Mouse (Mus musculus) gastrocnemius, postnatal 25 days (tissue): ENCODE data around the gene Natd1. TPM values are rescaled to one million over a fixed set of nuclear protein-coding genes. Genes with fewer than 3 reads are reported as not detected.
A peak's percentile ranks its signal among the peaks of the same experiment; 100 is the strongest.

Source experiments
- DNase-seq: peaks from one replicate; pipeline ENCODE4 v3.0.0; 2022
- long read RNA-seq, 2 experiments: library from polyadenylated mRNA; stranded (forward); transcript quantifications; one replicate each; pipeline ENCODE4 v2.0.0; 2021
- total RNA-seq, 2 experiments: library from RNA; stranded (reverse); gene quantifications; 1 replicate in 1 of 2; 2 replicates in 1 of 2; pipeline ENCODE4 v1.2.3; 2021

The Natd1 gene
- total RNA-seq: 10 to 100 TPM in 1 of 2 experiments, 1 to 10 TPM in 1; 9.5 to 10.3 TPM
- long read RNA-seq, experiment 1, full-length matches to known transcripts: 6 of 9 reads
- long read RNA-seq, experiment 1, partial matches to known transcripts: 0 of 9 reads
- long read RNA-seq, experiment 1, other reads (novel, unspliced or antisense): 3 of 9 reads
- long read RNA-seq, experiment 2, full-length matches to known transcripts: 9 of 10 reads
- long read RNA-seq, experiment 2, partial matches to known transcripts: 0 of 10 reads
- long read RNA-seq, experiment 2, other reads (novel, unspliced or antisense): 1 of 10 reads

GRCm38 (mm10) chr11:60914491-60914890 lies at the start of gene Natd1:
Gene Natd1 (minus strand): TSS chr11:60914750.
- DNase-seq: no peak

GRCm38 (mm10) chr11:60962709-60963108 lies 48.2 kb upstream of the Natd1 start:
- peak; percentile 50 for DNase-seq

GRCm38 (mm10) chr11:60961176-60961575 lies 46.6 kb upstream of the Natd1 start:
- DNase-seq: no peak

GRCm38 (mm10) chr11:60958948-60959347 lies 44.4 kb upstream of the Natd1 start:
- no peak for DNase-seq

- DNase-seq: no peak
These were observed 41.3 kb upstream of the Natd1 start for GRCm38 (mm10) chr11:60955621-60956383.

GRCm38 (mm10) chr11:60954255-60955104 lies 39.9 kb upstream of the Natd1 start:
- DNase-seq: no peak

- peak; percentile 86 for DNase-seq
These were observed 39.3 kb upstream of the Natd1 start for GRCm38 (mm10) chr11:60953803-60954202.

GRCm38 (mm10) chr11:60952986-60953385 lies 38.4 kb upstream of the Natd1 start:
- no peak for DNase-seq

- DNase-seq: no peak
These were observed 37.8 kb upstream of the Natd1 start for GRCm38 (mm10) chr11:60952362-60952761.

GRCm38 (mm10) chr11:60951896-60952295 lies 37.3 kb upstream of the Natd1 start:
- DNase-seq: no peak

- DNase-seq: no peak
These were observed 30.5 kb upstream of the Natd1 start for GRCm38 (mm10) chr11:60945003-60945402.

GRCm38 (mm10) chr11:60942263-60943015 lies 27.9 kb upstream of the Natd1 start:
- no peak for DNase-seq

- DNase-seq: no peak
These were observed 26.8 kb upstream of the Natd1 start for GRCm38 (mm10) chr11:60941370-60941769.

GRCm38 (mm10) chr11:60940501-60940900 lies 26.0 kb upstream of the Natd1 start:
- DNase-seq: no peak

GRCm38 (mm10) chr11:60939487-60939886 lies 24.9 kb upstream of the Natd1 start:
- DNase-seq: peak; percentile 77

- DNase-seq: no peak
These were observed 23.1 kb upstream of the Natd1 start for GRCm38 (mm10) chr11:60937611-60938010.

- DNase-seq: no peak
These were observed 21.4 kb upstream of the Natd1 start for GRCm38 (mm10) chr11:60935975-60936373.

- peak; percentile 88 for DNase-seq
These were observed 20.9 kb upstream of the Natd1 start for GRCm38 (mm10) chr11:60935326-60935974.

- DNase-seq: no peak
These were observed 20.2 kb upstream of the Natd1 start for GRCm38 (mm10) chr11:60934795-60935194.

GRCm38 (mm10) chr11:60933178-60933930 lies 18.8 kb upstream of the Natd1 start:
- DNase-seq: peak; percentile 84
